Mouse (Mus musculus) heart, postnatal 10 days (tissue): ENCODE data around the gene Elmo1. TPM values are rescaled to one million over a fixed set of nuclear protein-coding genes. Genes with fewer than 3 reads are reported as not detected.

Source experiments
- DNase-seq, 2 experiments: peaks; one replicate each; pipeline ENCODE4 v3.0.0; 2021
- intact Hi-C: fragments of 180-260 bp; cut with DNase I; formaldehyde crosslinking; loops from one replicate; pipeline ENCODE4 v1.15.1; 2025
- total RNA-seq, 2 experiments: library from RNA; stranded (reverse); gene quantifications; 2 replicates each; pipeline ENCODE4 v1.2.3; 2021

Elmo1 gene
- total RNA-seq, 2 experiments from 2014 or later: 20.2 to 20.4 TPM

DNA sequence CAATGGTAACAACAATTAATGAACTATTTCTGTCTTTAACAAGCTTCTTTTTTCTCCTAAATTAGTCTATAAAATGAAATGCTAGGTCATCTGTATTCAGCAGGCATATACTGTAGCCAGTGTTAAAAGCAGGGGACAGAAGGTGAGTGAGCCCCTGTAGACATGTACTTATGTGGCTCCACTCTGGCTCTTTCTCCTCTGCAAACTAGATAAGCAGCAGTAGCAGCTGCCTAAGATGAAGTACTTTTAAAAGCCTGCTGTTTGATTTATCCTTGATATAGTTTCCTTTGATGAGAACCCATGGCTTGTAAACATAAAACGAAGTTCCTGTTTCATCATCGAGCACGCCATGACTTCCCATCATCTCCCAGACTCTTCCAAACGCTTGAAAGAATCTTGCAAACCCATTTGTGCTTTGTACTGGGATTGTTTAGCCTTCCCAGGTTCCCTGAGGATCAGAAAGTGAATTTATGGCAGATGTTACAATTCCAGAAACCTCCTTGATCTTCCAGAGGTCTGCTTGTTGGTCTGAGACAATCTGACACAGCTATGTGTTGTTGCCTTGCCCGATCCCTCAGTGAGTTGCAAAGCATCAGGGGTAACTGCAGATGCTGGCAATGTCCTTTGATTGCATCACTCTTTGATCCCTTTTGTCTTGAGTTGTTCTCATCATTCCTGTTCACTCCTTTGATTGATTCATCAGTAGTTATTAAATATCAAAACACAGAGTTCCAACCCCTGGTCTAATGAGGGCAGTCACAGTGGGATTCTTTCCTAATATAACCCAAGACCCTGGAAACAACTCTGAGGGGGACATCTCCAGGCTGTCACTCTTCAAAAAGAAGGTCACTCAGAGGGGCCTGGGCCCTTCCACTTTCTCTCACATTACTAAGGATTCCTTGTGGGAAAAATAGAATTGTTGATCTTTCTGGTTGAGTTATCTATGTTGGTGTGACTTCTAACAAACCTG is 326.6 kb downstream of the Elmo1 start:
- no peak for DNase-seq
- intact Hi-C loops: no loop called here

- intact Hi-C loops: no loop called here
- DNase-seq: no peak
Observed at GRCm38 (mm10) chr13:20430998-20431397, 340.6 kb downstream of the Elmo1 start.

DNA sequence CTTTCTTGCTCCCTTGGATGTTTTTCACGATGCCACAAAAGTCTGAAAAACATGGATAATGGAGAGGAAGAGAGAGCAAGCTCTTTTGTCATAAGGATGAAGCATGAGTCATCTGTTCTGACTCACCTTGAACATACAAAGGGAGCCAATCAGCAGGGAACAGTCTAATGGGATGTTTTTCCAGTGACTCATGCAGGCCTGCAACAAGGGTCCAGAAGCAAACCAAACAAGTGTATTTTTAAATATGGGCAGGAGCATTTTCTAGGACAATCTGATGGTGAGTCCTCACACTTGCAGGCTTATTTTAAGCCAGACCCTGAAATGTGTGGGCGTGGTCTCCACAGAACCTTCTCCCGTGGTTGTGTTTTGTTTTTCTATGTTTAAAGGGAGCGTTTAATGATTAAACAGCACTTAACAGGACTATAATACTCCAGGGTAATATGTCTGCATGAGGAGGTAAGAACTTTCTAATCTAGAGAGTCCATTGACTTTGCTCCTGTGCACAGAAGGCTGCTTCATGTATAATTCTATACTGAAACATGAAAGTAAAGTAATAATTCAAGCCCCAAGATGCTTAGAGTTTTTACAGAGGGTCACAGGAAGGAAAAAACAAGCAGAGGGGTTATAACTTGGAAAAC is 342.9 kb downstream of the Elmo1 start:
- peak; percentile 38 to 47 for DNase-seq
- intact Hi-C loops: no loop called here

DNA sequence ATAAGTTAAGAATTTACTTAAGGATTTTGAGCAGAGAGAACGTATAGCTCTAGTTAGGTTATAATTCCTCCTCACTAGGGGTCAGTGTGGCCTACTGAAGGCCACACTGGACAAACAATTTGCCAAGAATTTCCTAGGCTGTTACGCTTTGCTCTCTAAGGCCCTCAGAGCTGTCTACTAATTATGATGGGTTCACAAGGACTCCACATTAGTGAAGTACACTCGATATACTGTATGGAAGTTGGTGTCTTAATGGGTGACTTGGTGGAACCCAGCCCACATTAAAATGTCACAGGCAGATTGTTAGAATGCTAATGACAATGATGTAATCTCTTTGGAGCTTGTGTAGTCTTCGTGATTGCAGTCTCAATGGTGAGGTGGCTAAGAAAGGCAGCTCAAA is 343.7 kb downstream of the Elmo1 start:
- DNase-seq: peak in 1 of 2 experiments; percentile 5
- intact Hi-C loops: no loop called here

GRCm38 (mm10) chr13:20439488-20439887 is 349.1 kb downstream of the Elmo1 start:
- intact Hi-C loops: no loop called here
- no peak for DNase-seq

- intact Hi-C loops: no loop called here
- DNase-seq: no peak
Observed at GRCm38 (mm10) chr13:20450831-20451353, 360.5 kb downstream of the Elmo1 start.

- DNase-seq: no peak
- intact Hi-C loops: no loop called here
Observed at GRCm38 (mm10) chr13:20454357-20454756, 364.0 kb downstream of the Elmo1 start.

DNA sequence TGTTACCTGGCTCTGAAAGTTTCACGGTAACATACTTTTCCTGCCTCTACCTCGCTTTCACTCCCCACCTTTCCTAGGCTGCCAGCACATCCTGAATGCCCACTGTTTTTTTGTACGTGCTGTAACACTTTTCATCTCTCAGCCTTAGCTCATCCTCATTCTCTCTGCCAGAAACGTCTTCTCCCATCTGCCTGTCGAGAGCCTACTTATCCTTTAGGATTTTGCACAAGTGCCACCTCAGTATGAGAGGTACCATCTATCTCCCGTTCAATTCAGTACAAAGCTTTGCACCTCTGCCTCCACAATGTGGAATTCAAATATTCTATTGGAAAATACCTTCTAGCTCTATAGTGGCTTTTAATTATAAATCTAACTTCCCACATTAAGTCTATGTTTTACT is 369.7 kb downstream of the Elmo1 start:
- DNase-seq: no peak
- intact Hi-C loops: no loop called here

GRCm38 (mm10) chr13:20461616-20462015 is 371.2 kb downstream of the Elmo1 start:
- intact Hi-C loops: no loop called here
- DNase-seq: no peak

GRCm38 (mm10) chr13:20464161-20464560 is 373.8 kb downstream of the Elmo1 start:
- no peak for DNase-seq
- intact Hi-C loops: no loop called here

GRCm38 (mm10) chr13:20467381-20467780 is 377.0 kb downstream of the Elmo1 start:
- no peak for DNase-seq
- intact Hi-C loops: no loop called here

GRCm38 (mm10) chr13:20471732-20472131 is 381.3 kb downstream of the Elmo1 start:
- intact Hi-C loops: loop anchor here (2.0 kb wide), 1 partner anchor 161 kb away; no protein-coding TSS in a partner anchor
- peak; percentile 66 to 76 for DNase-seq

- no peak for DNase-seq
- intact Hi-C loops: no loop called here
Observed at GRCm38 (mm10) chr13:20472301-20472831, 382.0 kb downstream of the Elmo1 start.

GRCm38 (mm10) chr13:20472891-20473539 is 382.6 kb downstream of the Elmo1 start:
- DNase-seq: no peak
- intact Hi-C loops: no loop called here

DNA sequence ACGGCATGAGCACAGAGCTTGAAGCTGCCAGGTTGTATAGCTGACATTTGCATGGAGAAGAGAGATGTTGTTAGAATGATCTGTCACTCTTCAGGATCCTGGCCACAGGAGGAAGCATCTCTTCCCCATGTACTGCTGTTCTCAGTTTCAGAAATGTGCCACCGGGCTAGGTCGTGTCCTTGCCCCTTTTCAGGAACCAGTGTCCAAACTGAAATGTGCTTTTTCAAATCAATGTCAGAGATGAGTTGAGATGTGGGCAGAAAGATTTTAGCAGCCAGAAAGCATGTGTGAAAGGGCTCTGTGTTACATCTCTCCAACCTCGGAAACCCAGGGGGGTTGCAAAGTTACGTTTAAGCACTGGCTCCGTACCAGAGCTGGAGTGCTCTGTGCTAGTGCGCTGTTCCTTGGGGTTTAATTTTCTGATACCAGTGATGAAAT is 383.3 kb downstream of the Elmo1 start:
- intact Hi-C loops: no loop called here
- no peak for DNase-seq

- no peak for DNase-seq
- intact Hi-C loops: no loop called here
Observed at GRCm38 (mm10) chr13:20474600-20474999, 384.2 kb downstream of the Elmo1 start.

DNA sequence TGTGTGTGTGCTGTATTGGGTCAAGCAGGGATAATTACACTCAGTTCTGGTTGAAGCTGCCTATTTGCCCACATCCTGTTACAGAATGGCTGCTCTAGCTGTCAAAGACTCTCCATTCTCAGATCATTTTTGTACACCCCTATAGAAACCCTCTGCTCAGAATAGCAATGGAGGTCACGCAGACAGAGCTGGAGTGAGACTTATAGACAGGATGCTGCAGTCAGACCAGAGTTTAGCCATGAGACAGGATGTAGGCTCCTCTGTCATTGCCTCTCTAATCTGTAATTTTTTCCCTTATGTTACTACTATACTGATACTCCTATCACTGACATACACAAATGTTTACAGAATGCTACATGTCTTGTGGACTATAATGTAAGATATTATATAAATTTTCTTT is 391.4 kb downstream of the Elmo1 start:
- intact Hi-C loops: no loop called here
- no peak for DNase-seq

GRCm38 (mm10) chr13:20489110-20489509 is 398.7 kb downstream of the Elmo1 start:
- no peak for DNase-seq
- intact Hi-C loops: no loop called here

DNA sequence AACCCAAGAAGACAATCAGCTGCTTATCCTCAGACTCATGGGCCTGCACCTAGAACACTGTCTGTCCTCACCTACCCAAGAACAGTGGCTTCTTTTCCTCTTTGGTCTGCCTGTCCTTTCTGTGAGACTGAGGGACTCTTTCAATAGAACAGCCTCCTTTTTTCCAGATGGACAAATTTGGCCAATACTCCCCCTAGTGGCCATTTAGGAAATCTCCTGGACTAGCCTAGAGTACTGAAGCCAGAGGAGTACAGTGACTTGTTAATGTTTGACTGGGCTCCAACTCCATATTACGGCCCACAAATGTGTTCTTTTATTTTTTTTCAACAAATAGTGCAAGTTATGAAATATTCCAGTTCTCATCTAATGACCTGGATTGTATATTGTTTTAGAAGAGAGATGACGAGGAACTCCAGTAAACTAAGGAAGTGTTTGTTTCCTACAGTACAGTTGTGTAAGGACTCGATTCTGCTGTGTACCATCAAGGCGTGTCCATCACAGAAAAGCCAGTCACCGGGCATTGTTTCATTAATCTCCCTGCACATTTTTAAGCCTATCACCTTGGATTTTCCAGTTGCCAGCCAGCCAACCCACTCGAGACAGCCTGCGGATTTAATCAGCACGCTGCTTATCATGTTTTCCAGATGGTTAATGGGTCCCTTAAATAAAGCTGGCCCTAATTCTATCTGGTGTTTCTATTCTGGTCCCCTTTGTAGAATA is 399.5 kb downstream of the Elmo1 start:
- DNase-seq: peak; percentile 38 to 41
- intact Hi-C loops: loop anchor here (10.0 kb wide), 1 partner anchor 445 kb away; no protein-coding TSS in a partner anchor
